Mouse (Mus musculus) G1E (cell line): Measurements from ENCODE around the gene Alkbh7. TPM values are rescaled to one million over a fixed set of nuclear protein-coding genes. Genes with fewer than 3 reads are reported as not detected.
A peak's percentile ranks its signal among the peaks of the same experiment; 100 is the strongest.

Experiments used
- ATAC-seq: 2 replicates; pipeline ENCODE4 v1.8.0; 2016; ENCODE audit warnings: mild to moderate bottlenecking; ENCODE audit not compliant: insufficient number of reproducible peaks, poor library complexity, low FRiP score, severe bottlenecking; ENCODE audit errors: extremely low read depth
- DNase-seq: peaks from one replicate; pipeline ENCODE4 v3.0.0; 2012; ENCODE audit warnings: low spot score
- H3K27me3 ChIP-seq: 2 replicates; pipeline ENCODE4 v1.6.1; 2012; ENCODE audit warnings: mild to moderate bottlenecking, low read length, inconsistent platforms; ENCODE audit not compliant: insufficient read depth
- H3K36me3 ChIP-seq: replicated peaks from 2 replicates; pipeline ENCODE3; 2012; ENCODE audit warnings: mild to moderate bottlenecking, inconsistent platforms
- H3K4me1 ChIP-seq: 2 replicates; pipeline ENCODE4 v1.6.1; 2012; ENCODE audit warnings: low read depth, low read length, inconsistent platforms, mixed read lengths; ENCODE audit not compliant: insufficient read depth
- H3K4me3 ChIP-seq: 2 replicates; pipeline ENCODE4 v1.5.1; 2012; ENCODE audit warnings: low read depth, mild to moderate bottlenecking, inconsistent platforms, low read length, moderate library complexity, mixed read lengths
- H3K9me3 ChIP-seq: replicated peaks from 2 replicates; pipeline ENCODE4 v1.6.1; 2012; ENCODE audit warnings: inconsistent platforms
- CTCF ChIP-seq: IDR thresholded peaks from 2 replicates; pipeline ENCODE4 v1.5.1; 2012; ENCODE audit warnings: low read depth, low read length, inconsistent platforms, mixed read lengths
- GATA1 ChIP-seq: IDR thresholded peaks from 2 replicates; pipeline ENCODE4 v1.6.1; 2012; ENCODE audit warnings: borderline replicate concordance, low read length, inconsistent platforms, mixed read lengths
- GATA2 ChIP-seq: IDR thresholded peaks from 2 replicates; pipeline ENCODE4 v1.6.1; 2012; ENCODE audit warnings: low read depth, low read length, inconsistent platforms, borderline replicate concordance
- POLR2AphosphoS5 ChIP-seq: IDR thresholded peaks from 2 replicates; pipeline ENCODE4 v1.6.1; 2012; ENCODE audit warnings: low read depth, low read length, inconsistent platforms; ENCODE audit not compliant: insufficient replicate concordance
- TAL1 ChIP-seq: conservative IDR thresholded peaks from 2 replicates; pipeline ENCODE4 v1.6.1; 2012; ENCODE audit warnings: low read depth, low read length, inconsistent platforms, mixed read lengths
- polyA plus RNA-seq: library from polyadenylated mRNA; stranded (reverse); fragments of >175 nt; gene quantifications from 2 replicates; pipeline ENCODE4 v1.2.3, GENCODE M21; 2012
- total RNA-seq, 2 experiments: library from RNA; stranded (forward) in 1 of 2; stranded (reverse) in 1 of 2; fragments of 200-1000 nt in 1 of 2; fragments of >200 nt in 1 of 2; fragmentation: Nextera tagmentation in 1 of 2; gene quantifications; 2 replicates each; pipeline ENCODE4 v1.2.3; 2014 to 2017

Gene Alkbh7
- total and polyA plus RNA-seq, 3 experiments = 12.9 to 46.0 (median 25.5) TPM

DNA sequence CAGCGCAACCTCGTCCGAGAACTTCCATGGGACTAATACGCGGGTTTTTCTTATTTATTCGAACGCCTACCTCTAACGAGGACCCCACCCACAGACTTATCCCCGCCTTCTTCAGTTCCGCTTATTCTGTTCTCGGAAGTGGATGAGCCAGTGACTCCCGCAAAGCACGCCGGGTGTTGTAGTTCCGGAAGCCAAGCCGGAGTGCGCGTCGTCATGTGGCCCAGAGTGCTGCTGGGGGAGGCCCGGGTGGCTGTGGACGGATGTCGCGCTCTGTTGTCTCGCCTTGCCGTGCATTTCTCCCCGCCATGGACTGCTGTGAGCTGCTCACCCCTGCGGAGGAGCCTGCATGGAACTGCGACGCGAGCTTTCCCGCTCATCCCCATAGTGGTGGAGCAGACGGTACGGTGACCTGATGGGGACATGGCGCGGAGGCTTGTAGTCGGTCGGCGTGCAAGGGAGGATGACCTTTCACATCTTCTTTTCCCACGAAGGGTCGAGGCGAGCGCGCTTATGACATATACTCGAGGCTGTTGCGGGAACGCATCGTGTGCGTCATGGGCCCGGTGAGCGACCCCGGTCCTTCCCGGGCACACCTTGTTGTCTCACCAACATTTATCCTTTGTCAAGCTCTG, 6.9 kb upstream of the Alkbh7 start, which contains the start of gene Clpp:
Gene Clpp, plus strand, starts transcription at position 191 of the 632 bp plus-strand sequence.
- H3K4me1 ChIP-seq = peaks cover 38% of the 10 kb centered on the region
- H3K27me3 ChIP-seq = peaks cover 15% of the 10 kb centered on the region
- peaks cover 41% of the 10 kb centered on the region for H3K36me3 ChIP-seq
- ATAC-seq = peak; percentile 91
- peak; percentile 88 for DNase-seq
- peak within 1 kb of the TSS; percentile 97 for H3K4me3 ChIP-seq
- no peaks in the 10 kb centered on the region for H3K9me3 ChIP-seq
- no peak for TF ChIP-seq TAL1
- 0 out of 2 replicates have a peak, but pooled peaks have one; percentile 42 for TF ChIP-seq POLR2AphosphoS5
- TF ChIP-seq CTCF = no peak
- no peak for TF ChIP-seq GATA1
- no peak for TF ChIP-seq GATA2

- DNase-seq = no peak
- H3K4me3 ChIP-seq = peak overlapping the region; percentile 97
- TF ChIP-seq GATA1 = no peak
- no peak for TF ChIP-seq GATA2
- TF ChIP-seq POLR2AphosphoS5 = no peak
- H3K36me3 ChIP-seq = peaks cover 49% of the 10 kb centered on the region
- no peak for ATAC-seq
- H3K4me1 ChIP-seq = peaks cover 40% of the 10 kb centered on the region
- peaks cover 11% of the 10 kb centered on the region for H3K27me3 ChIP-seq
- H3K9me3 ChIP-seq = no peaks in the 10 kb centered on the region
These were observed 6.2 kb upstream of the Alkbh7 start for GRCm38 (mm10) chr17:56990966-56991365.

DNA sequence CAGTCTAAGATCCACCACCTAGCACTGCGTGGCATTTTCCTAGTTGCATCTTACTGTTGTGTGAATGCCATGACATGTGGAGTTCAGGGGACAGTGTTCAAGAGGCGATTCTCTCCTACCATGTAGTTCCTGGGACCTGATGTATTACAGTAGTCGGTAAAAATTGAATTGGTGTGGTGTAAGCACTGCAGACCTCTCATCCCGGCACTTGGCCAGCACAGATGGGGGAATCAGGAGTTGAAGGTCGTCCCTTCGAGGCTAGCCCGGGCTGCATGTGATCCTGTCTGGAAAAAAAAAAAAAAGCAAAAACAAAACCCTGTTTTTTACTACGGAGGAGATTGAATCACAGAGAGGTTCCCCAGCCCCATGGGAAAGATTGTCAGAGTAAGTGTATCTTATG, 2.1 kb upstream of the Alkbh7 start:
- Histone ChIP-seq H3K4me1 (peaks cover 49% of the 10 kb centered on the region), H3K9me3 (peaks cover 3% of the 10 kb centered on the region; the same call in 1 of the 2 replicates), H3K27me3 (no peaks in the 10 kb centered on the region), H3K36me3 (peaks cover 77% of the 10 kb centered on the region), H3K4me3 (no peak overlapping the region)
- TF ChIP-seq CTCF = no peak
- no peak for TF ChIP-seq POLR2AphosphoS5
- TF ChIP-seq TAL1 = no peak
- no peak for TF ChIP-seq GATA1
- no peak for TF ChIP-seq GATA2
- no peak for DNase-seq
- ATAC-seq = no peak

DNA sequence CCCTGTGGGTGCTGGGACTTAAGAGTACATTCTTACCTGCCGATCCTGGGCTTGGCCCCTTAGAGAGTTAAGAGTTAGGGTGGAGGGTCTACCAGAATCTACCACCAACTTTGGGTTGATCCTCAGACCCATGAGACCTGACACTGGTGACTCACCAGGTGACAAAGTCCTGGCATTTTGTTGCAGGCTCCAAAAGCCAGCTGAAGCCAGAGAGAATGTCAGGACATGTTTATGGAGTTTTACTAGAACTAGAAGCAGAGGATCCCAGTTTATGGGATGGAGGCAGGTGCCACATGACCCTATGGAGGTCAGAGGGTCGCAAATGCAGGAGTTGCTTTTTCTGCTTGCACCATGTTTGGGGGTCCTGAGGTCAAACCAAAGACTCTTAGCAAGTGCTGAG, 633 bp upstream of the Alkbh7 start:
- DNase-seq (no peak), ATAC-seq (no peak)
- peaks cover 47% of the 10 kb centered on the region for H3K4me1 ChIP-seq
- H3K9me3 ChIP-seq = peaks cover 3% of the 10 kb centered on the region; the same call in 1 of the 2 replicates
- H3K4me3 ChIP-seq = no peak overlapping the region
- no peaks in the 10 kb centered on the region for H3K27me3 ChIP-seq
- TF ChIP-seq TAL1 (no peak), GATA1 (no peak), CTCF (no peak), GATA2 (no peak), POLR2AphosphoS5 (no peak)
- H3K36me3 ChIP-seq = peaks cover 86% of the 10 kb centered on the region

- no peak for DNase-seq
- peaks cover 87% of the 10 kb centered on the region for H3K36me3 ChIP-seq
- ATAC-seq = no peak
- H3K4me3 ChIP-seq = 0 out of 2 replicates have a peak overlapping the region, but pooled peaks have one; percentile 8
- H3K27me3 ChIP-seq = no peaks in the 10 kb centered on the region
- no peak for TF ChIP-seq GATA2
- no peak for TF ChIP-seq POLR2AphosphoS5
- no peak for TF ChIP-seq TAL1
- TF ChIP-seq GATA1 = no peak
- TF ChIP-seq CTCF = no peak
- H3K4me1 ChIP-seq = peaks cover 58% of the 10 kb centered on the region
- peaks cover 3% of the 10 kb centered on the region; the same call in 1 of the 2 replicates for H3K9me3 ChIP-seq
These were observed 2.3 kb downstream of the Alkbh7 start for GRCm38 (mm10) chr17:56999414-56999813.

- peaks cover 3% of the 10 kb centered on the region; the same call in 1 of the 2 replicates for H3K9me3 ChIP-seq
- ATAC-seq (no peak), DNase-seq (no peak)
- peaks cover 85% of the 10 kb centered on the region for H3K36me3 ChIP-seq
- TF ChIP-seq GATA1 = no peak
- H3K4me1 ChIP-seq = peaks cover 64% of the 10 kb centered on the region
- no peaks in the 10 kb centered on the region for H3K27me3 ChIP-seq
- 0 out of 2 replicates have a peak within 1 kb of the TSS, but pooled peaks have one; percentile 8 for H3K4me3 ChIP-seq
These were observed 3.0 kb downstream of the Alkbh7 start, which contains the start of gene Pspn for GRCm38 (mm10) chr17:56999968-57000609. Gene Pspn, minus strand, starts transcription at chr17:57000018.
